Mouse (Mus musculus) E14TG2a.4 (cell line): ENCODE measurements around the gene Vmn1r215.
A peak's percentile ranks its signal among the peaks of the same experiment; 100 is the strongest.
"Not testable (repeated sequence)": the region's sequence is repeated elsewhere in the genome, so short reads cannot be mapped to it uniquely, and the experiment has no call there.

Source experiments
- H3K27me3 ChIP-seq: 2 replicates; pipeline ENCODE4 v1.6.1; 2014; ENCODE audit warnings: low read length, control low read depth; ENCODE audit not compliant: insufficient read depth
- H3K36me3 ChIP-seq: 2 replicates; pipeline ENCODE4 v1.6.1; 2014; ENCODE audit warnings: low read length, control low read depth; ENCODE audit not compliant: insufficient read depth
- H3K4me1 ChIP-seq: replicated peaks from 2 replicates; pipeline ENCODE4 v1.6.1; 2014; ENCODE audit warnings: low read depth, low read length, control low read depth
- H3K4me3 ChIP-seq: replicated peaks from 2 replicates; pipeline ENCODE4 v1.5.1; 2014; ENCODE audit warnings: mild to moderate bottlenecking, low read length
- H3K9me3 ChIP-seq: 2 replicates; pipeline ENCODE4 v1.6.1; 2014; ENCODE audit warnings: low read length, control low read depth
- CTCF ChIP-seq: conservative IDR thresholded peaks from 2 replicates; pipeline ENCODE4 v1.5.1; 2014; ENCODE audit warnings: low read length
- NANOG ChIP-seq: IDR thresholded peaks from 2 replicates; pipeline ENCODE4 v1.6.1; 2014; ENCODE audit warnings: borderline replicate concordance, low read length, mixed read lengths
- POU5F1 ChIP-seq: IDR thresholded peaks from 2 replicates; pipeline ENCODE4 v1.6.1; 2014; ENCODE audit warnings: low read length, borderline replicate concordance

Vmn1r215 gene

DNA sequence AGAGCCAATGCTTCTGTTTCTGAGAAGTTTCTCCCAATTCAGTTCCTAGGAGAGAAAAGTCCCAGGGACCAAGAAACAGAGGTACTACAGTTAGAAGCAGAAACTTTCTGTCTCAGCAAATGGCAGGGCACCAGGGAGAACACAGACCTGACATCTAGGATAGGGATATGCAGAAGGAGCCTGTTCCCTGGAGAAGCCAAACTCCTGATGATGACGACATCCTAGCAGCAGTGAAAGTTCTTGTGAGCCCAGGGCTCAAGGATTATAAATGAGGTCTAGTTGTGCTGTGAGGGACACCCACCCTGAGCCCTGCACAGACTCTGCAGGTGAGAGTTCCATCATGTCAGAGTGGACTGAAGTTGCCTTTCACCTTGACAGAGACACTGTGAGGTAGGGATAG lies at the start of gene Vmn1r215:
Gene Vmn1r215 (plus strand): TSS at position 301 of the 400 bp plus-strand sequence.
- H3K4me3 ChIP-seq, result no peak within 1 kb of the TSS
- TF ChIP-seq NANOG (no peak), POU5F1 (no peak), CTCF (no peak)
- no peaks in the 10 kb centered on the region for H3K4me1 ChIP-seq
- H3K36me3 ChIP-seq, result no peaks in the 10 kb centered on the region
- no peaks in the 10 kb centered on the region for H3K27me3 ChIP-seq
- 0 out of 2 replicates have a peak, but pooled peaks cover 2% of the 10 kb centered on the region for H3K9me3 ChIP-seq

DNA sequence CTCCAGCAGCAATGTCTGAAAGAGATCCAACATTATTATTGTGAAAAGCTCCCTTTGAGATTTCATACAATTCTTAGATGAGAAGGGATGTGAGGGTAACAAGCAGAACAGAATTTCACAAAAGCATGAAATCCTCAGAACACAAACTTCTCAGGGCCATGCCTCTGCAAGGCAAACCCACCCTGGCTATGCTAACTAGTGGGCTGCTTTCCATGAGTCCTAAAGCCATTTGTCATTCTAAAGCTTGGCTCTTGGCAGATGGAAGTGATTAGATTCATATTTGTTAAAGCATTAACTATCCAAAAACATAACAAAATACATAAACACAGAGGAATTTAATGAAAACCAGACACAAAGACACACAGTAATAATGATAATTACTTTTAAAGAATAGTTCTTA lies 49.7 kb upstream of the Vmn1r215 start:
- Histone ChIP-seq H3K36me3 (no peaks in the 10 kb centered on the region), H3K4me1 (no peaks in the 10 kb centered on the region), H3K27me3 (no peaks in the 10 kb centered on the region), H3K4me3 (no peak overlapping the region), H3K9me3 (peaks cover 5% of the 10 kb centered on the region; the same call in 1 of the 2 replicates)
- TF ChIP-seq NANOG, result no peak
- no peak for TF ChIP-seq CTCF
- no peak for TF ChIP-seq POU5F1

DNA sequence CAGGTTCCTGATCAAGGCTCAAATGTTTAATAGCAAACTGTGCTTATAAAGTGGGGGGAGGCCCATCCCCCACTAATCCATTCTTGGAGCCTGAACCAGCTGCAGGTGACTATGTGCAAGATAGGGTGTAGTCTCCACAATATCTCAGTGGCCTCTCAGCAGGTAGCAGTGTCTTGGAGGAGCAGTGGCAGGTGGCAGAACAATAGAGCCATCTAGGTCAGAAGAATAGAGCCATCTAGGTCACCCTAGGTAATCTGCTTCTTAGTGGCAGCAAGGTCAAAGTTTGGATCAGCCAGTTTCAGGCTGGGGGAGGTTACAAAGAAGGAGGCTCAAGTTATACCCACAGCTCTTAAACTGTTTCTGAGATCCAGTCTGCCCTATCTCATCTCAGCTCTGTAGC lies 43.0 kb upstream of the Vmn1r215 start:
- no peak for TF ChIP-seq CTCF
- TF ChIP-seq NANOG, result peak; percentile 95
- Histone ChIP-seq H3K4me1 (peaks cover 5% of the 10 kb centered on the region), H3K36me3 (peaks cover 5% of the 10 kb centered on the region; the same call in 1 of the 2 replicates), H3K9me3 (peaks cover 55% of the 10 kb centered on the region), H3K27me3 (no peaks in the 10 kb centered on the region), H3K4me3 (no peak overlapping the region)

DNA sequence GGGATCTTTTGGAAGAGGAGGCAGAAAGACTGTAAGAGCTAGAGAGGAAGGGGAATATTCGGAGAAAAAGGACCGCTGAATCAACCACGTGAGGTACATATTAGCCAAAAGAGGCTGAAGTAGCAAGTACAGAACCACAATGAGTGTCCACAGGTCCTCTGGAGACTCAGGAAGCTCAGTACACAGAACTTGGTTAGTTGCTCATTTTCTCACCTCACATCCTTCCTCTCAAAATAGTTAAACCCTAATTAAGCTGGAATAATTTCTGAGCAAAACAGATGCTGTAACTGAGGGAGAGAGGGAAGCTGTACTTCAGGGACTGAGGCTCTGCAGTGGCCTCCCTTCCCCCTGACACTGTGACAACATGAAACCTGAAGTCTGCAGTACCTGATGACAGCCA lies 37.7 kb upstream of the Vmn1r215 start, which contains the start of gene Vmn1r214:
Gene Vmn1r214 (plus strand): TSS at position 301 of the 400 bp plus-strand sequence.
- Histone ChIP-seq H3K4me1 (no peaks in the 10 kb centered on the region), H3K36me3 (peaks cover 4% of the 10 kb centered on the region; the same call in 1 of the 2 replicates), H3K27me3 (no peaks in the 10 kb centered on the region), H3K9me3 (peaks cover 30% of the 10 kb centered on the region), H3K4me3 (no peak within 1 kb of the TSS)
- TF ChIP-seq CTCF (no peak), NANOG (no peak), POU5F1 (no peak)

DNA sequence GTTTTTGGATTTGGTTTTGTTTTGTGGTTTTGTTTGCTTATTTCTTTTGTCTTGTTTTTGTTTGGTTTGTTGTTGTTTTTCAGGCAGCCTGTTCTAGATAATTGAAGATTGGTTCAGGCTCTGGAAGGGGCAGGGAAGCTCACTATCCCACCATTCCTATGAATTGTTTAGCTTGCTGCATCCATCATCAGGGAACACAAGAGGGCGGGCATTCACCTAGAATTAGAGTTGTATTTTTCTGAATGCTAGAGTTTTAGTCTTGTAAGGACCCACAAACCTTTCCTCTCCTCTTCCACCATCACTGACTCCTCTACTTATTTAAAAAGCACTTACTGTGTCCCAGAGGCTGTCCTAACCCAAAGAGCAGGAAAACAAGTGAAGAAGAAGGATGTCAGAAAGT lies 10.0 kb upstream of the Vmn1r215 start:
- H3K4me1 ChIP-seq, result no peaks in the 10 kb centered on the region
- H3K27me3 ChIP-seq, result no peaks in the 10 kb centered on the region
- H3K36me3 ChIP-seq, result no peaks in the 10 kb centered on the region
- H3K4me3 ChIP-seq, result no peak overlapping the region
- H3K9me3 ChIP-seq, result no peaks in the 10 kb centered on the region
- TF ChIP-seq POU5F1 (no peak), CTCF (no peak), NANOG (no peak)

DNA sequence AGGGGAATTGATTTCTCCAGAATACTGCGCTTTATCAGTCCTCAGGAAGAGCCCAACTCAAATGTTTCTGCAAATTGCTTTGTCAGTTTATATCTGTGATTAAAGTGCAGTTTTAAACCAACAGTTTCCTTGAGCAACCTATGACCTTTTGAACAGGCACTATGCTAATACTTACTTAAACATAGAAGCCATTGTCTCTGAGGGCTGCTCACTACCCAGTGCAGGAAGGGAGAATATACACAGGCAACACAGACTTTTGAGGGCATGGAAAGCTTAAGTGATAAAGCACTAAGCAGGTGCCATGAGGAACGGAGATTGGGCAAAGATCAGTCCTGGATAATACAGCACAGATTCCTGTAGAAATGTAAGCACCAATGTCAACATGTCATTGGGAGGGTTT lies 1.5 kb downstream of the Vmn1r215 start:
- Histone ChIP-seq H3K27me3 (no peaks in the 10 kb centered on the region), H3K4me1 (no peaks in the 10 kb centered on the region), H3K36me3 (no peaks in the 10 kb centered on the region), H3K4me3 (no peak overlapping the region), H3K9me3 (peaks cover 12% of the 10 kb centered on the region)
- no peak for TF ChIP-seq NANOG
- TF ChIP-seq POU5F1, result no peak
- TF ChIP-seq CTCF, result no peak

DNA sequence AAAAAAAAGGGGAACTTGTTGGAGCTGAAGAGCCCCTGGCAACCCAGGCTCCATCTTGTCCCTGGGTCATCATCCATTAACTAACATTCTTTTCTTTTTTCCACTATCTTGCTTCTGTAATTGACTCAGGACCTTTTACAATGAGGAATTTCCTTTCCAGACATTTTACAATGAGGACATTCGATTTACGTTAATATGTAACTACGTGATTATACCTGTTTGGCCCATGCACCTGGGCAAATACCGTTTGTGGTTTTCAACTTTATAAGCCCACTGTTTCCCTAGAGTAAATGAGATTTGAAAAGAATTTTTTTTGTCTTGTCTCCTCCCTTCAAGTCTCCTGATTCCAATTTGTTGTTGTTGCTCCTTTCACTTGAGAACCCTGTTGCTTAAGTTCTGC lies 26.6 kb downstream of the Vmn1r215 start:
- Histone ChIP-seq H3K9me3 (no peaks in the 10 kb centered on the region), H3K4me3 (no peak overlapping the region), H3K36me3 (no peaks in the 10 kb centered on the region), H3K4me1 (no peaks in the 10 kb centered on the region), H3K27me3 (no peaks in the 10 kb centered on the region)
- no peak for TF ChIP-seq CTCF

DNA sequence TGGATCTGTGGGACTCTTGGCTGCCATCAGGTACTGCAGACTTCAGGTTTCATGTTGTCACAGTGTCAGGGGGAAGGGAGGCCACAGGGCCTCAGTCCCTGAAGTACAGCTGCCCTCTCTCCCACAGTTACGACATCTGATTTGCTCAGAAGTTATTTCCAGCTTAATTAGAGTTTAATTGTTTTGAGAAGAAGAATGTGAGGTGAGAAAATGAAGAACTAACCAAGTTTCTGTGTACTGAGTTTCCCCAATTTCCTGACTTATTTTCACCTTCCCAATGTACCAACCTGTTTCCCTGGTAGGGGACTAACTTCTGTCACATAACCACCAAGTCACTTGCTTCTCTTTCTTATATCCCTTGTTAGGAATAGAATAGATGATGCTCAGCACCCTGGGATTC lies 50.3 kb downstream of the Vmn1r215 start, which contains the start of gene Vmn1r217:
Gene Vmn1r217 (minus strand): TSS at position 101 of the 400 bp plus-strand sequence.
- H3K36me3 ChIP-seq, H3K9me3 ChIP-seq, H3K27me3 ChIP-seq, H3K4me1 ChIP-seq, H3K4me3 ChIP-seq: not testable (repeated sequence)

DNA sequence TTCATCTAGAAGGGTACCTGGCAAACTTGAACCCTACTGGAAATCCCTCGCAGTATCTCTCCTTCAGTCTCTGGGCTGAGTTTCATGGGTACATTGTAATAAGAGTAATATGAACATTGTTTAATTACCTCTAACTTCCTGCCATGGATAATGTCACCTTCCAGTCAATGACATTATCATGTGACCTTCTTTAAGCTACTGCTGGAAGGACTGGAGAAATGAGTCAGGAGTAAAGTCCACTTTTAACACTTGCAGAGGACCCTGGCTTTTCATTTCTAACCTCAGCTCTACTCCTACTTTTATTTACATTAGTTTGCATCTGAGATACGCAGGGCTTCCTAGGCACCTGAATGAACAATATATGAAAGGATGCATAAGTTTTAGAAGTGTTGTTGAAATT lies 52.8 kb downstream of the Vmn1r215 start:
- Histone ChIP-seq H3K27me3 (no peaks in the 10 kb centered on the region), H3K9me3 (no peaks in the 10 kb centered on the region), H3K4me1 (no peaks in the 10 kb centered on the region), H3K36me3 (no peaks in the 10 kb centered on the region), H3K4me3 (no peak overlapping the region)
- no peak for TF ChIP-seq NANOG
- TF ChIP-seq CTCF, result no peak
- no peak for TF ChIP-seq POU5F1
